In the genomic region with DNA sequence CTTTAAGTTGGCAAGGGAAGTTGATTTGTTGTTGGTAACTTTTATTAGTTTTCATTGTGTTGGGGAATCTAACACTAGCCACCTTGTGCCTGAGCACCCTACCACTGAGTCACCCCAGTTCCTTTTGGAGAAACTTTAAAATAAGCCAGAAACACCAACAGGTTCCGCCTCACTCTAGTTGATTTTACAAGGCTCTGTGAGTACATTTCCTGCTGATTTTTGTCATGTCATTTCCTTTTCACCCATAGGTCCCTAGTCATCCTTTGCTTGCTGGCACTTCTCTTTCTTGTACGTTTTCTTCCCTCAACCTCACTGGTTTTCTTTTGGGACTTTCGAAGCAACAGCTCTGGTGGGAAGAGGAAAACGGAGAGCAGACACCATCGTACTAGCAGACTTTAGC, we compare ENCODE assay signal across 8 mouse cellular contexts. TPM values are rescaled to one million over a fixed set of nuclear protein-coding genes. Genes with fewer than 3 reads are reported as not detected.
DNase-seq lines count a peak whose midpoint lies in the region; ATAC-seq and TF ChIP-seq lines count a peak whose summit lies in the region.

No protein-coding gene starts in this region.

- no peak for ATAC-seq in embryonic facial prominence, embryonic 15.5 days (ENCODE audit: insufficient number of reproducible peaks, low FRiP score, low TSS enrichment, low read depth)
- no peak for ATAC-seq in limb, embryonic 11.5 days (ENCODE audit: insufficient number of reproducible peaks, low FRiP score, low TSS enrichment, low read depth)
- no peak for ATAC-seq in neural tube, embryonic 13.5 days (ENCODE audit: low read depth)
- ATAC-seq in cerebellum, adult (ENCODE audit: insufficient number of reproducible peaks, low FRiP score, low TSS enrichment), result no peak

- 28% methylated on average over 5 of the region's 5 CpGs for WGBS in liver, adult 2 months
- WGBS in embryonic facial prominence, embryonic 15.5 days, result 48% methylated on average over 5 of the region's 5 CpGs
- WGBS in limb, embryonic 11.5 days, result 77% methylated on average over 5 of the region's 5 CpGs
- 55% methylated on average over 5 of the region's 5 CpGs for WGBS in neural tube, embryonic 13.5 days

- H3K27me3 ChIP-seq in liver, adult 2 months (ENCODE audit: control insufficient read depth, insufficient read depth, low read length), result no peaks in the 10 kb centered on the region
- no peaks in the 10 kb centered on the region for H3K27me3 ChIP-seq in embryonic facial prominence, embryonic 15.5 days
- H3K27me3 ChIP-seq in limb, embryonic 11.5 days (ENCODE audit: control insufficient read depth, insufficient read depth, low read length), result no peaks in the 10 kb centered on the region
- no peaks in the 10 kb centered on the region for H3K27me3 ChIP-seq in neural tube, embryonic 13.5 days

- no peak for TF ChIP-seq CTCF in liver, adult 2 months (IDR thresholded peaks at IDR 0.05; ENCODE audit: low read depth, low read length)

- no peak overlapping the region for H3K4me3 ChIP-seq in liver, adult 2 months (ENCODE audit: insufficient read depth, low read depth, low read length)
- H3K4me3 ChIP-seq in embryonic facial prominence, embryonic 15.5 days (replicated peaks), result peak overlapping the region; percentile 51
- peak overlapping the region; percentile 50; the same call in 1 of the 2 replicates for H3K4me3 ChIP-seq in limb, embryonic 11.5 days (ENCODE audit: low read depth, low read length)
- peak overlapping the region; percentile 53; the same call in 1 of the 2 replicates for H3K4me3 ChIP-seq in neural tube, embryonic 13.5 days

- H3K4me1 ChIP-seq in liver, adult 2 months (ENCODE audit: control insufficient read depth, insufficient read depth, low read length), result peaks cover 19% of the 10 kb centered on the region; the same call in 1 of the 2 replicates
- 0 out of 2 replicates have a peak, but pooled peaks cover 7% of the 10 kb centered on the region for H3K4me1 ChIP-seq in embryonic facial prominence, embryonic 15.5 days
- H3K4me1 ChIP-seq in limb, embryonic 11.5 days (ENCODE audit: control insufficient read depth, insufficient read depth, low read length), result no peaks in the 10 kb centered on the region
- peaks cover 33% of the 10 kb centered on the region for H3K4me1 ChIP-seq in neural tube, embryonic 13.5 days (replicated peaks)

- no peak for DNase-seq in liver, adult 2 months (ENCODE audit: extremely low read depth, low read depth, low spot score)
- no peak for DNase-seq in liver
- DNase-seq in limb, embryonic 11.5 days (ENCODE audit: low spot score), result no peak
- DNase-seq in cerebellum, postnatal 4 days (ENCODE audit: low spot score in 2 of 2), result no peak
- DNase-seq in retina, postnatal 1 day, result no peak

- H3K27ac ChIP-seq in liver, adult 2 months (replicated peaks; ENCODE audit: insufficient read depth, low read depth, low read length), result peak overlapping the region; percentile 19; the same call in 1 of the 2 replicates
- H3K27ac ChIP-seq in embryonic facial prominence, embryonic 15.5 days (replicated peaks), result no peak overlapping the region
- H3K27ac ChIP-seq in limb, embryonic 11.5 days (replicated peaks; ENCODE audit: low read depth, low read length), result no peak overlapping the region
- no peak overlapping the region for H3K27ac ChIP-seq in neural tube, embryonic 13.5 days (replicated peaks)

- H3K36me3 ChIP-seq in liver, adult 2 months (ENCODE audit: control insufficient read depth, insufficient read depth, low read length), result peaks cover 22% of the 10 kb centered on the region
- H3K36me3 ChIP-seq in embryonic facial prominence, embryonic 15.5 days, result no peaks in the 10 kb centered on the region
- H3K36me3 ChIP-seq in limb, embryonic 11.5 days (ENCODE audit: control insufficient read depth, insufficient read depth, low read length), result 0 out of 2 replicates have a peak, but pooled peaks cover 3% of the 10 kb centered on the region
- peaks cover 4% of the 10 kb centered on the region for H3K36me3 ChIP-seq in neural tube, embryonic 13.5 days

- TF ChIP-seq POLR2A in liver, adult 2 months (IDR thresholded peaks at IDR 0.05; ENCODE audit: extremely low read depth, insufficient read depth, low read length), result no peak

- H3K9ac ChIP-seq in liver, adult 2 months (ENCODE audit: low read depth, low read length), result no peak overlapping the region
- H3K9ac ChIP-seq in embryonic facial prominence, embryonic 15.5 days, result no peak overlapping the region
- no peak overlapping the region for H3K9ac ChIP-seq in limb, embryonic 11.5 days (ENCODE audit: low read length)
- no peak overlapping the region for H3K9ac ChIP-seq in neural tube, embryonic 13.5 days

- H3K79me2 ChIP-seq in liver, adult 2 months (ENCODE audit: control insufficient read depth, insufficient read depth, low read length), result peaks cover 11% of the 10 kb centered on the region; the same call in 1 of the 2 replicates

- no peaks in the 10 kb centered on the region for H3K9me3 ChIP-seq in embryonic facial prominence, embryonic 15.5 days (replicated peaks)
- no peaks in the 10 kb centered on the region for H3K9me3 ChIP-seq in limb, embryonic 11.5 days (ENCODE audit: control insufficient read depth, low read length)
- no peaks in the 10 kb centered on the region for H3K9me3 ChIP-seq in neural tube, embryonic 13.5 days

- peak overlapping the region; percentile 53 for H3K4me2 ChIP-seq in embryonic facial prominence, embryonic 15.5 days (replicated peaks)
- H3K4me2 ChIP-seq in limb, embryonic 11.5 days (ENCODE audit: low read depth, severe bottlenecking), result peak overlapping the region; percentile 58; the same call in 1 of the 2 replicates
- H3K4me2 ChIP-seq in neural tube, embryonic 13.5 days, result peak overlapping the region; percentile 70

RNA-seq across cellular contexts. Expression of a gene that starts 2.5 kb away (rescaled TPM):
- total RNA-seq in liver, adult 2 months (2014; rRNA removed), result 472 and 496 TPM in 2 replicates
- polyA plus RNA-seq in liver, adult 2 months (2012; rRNA removed), result 134 and 154 TPM in 2 replicates
- polyA plus RNA-seq in embryonic facial prominence, embryonic 15.5 days (2015; fragmentation: Nextera tagmentation; extraction: Ambion mirVana), result 281 and 326 TPM in 2 replicates
- polyA plus RNA-seq in limb, embryonic 11.5 days (2014; fragmentation: Nextera tagmentation; extraction: Ambion mirVana), result 418 and 465 TPM in 2 replicates
- 265 and 289 TPM in 2 replicates for polyA plus RNA-seq in neural tube, embryonic 13.5 days (2015; fragmentation: Nextera tagmentation; extraction: Ambion mirVana)

RNA-seq across cellular contexts. Expression of a gene that starts 31.6 kb away (rescaled TPM):
- total RNA-seq in liver, adult 2 months (2014; rRNA removed), result 0.83 and 1.3 TPM in 2 replicates
- 0.29 and 0.40 TPM in 2 replicates for polyA plus RNA-seq in liver, adult 2 months (2012; rRNA removed)
- 9.2 and 9.5 TPM in 2 replicates for polyA plus RNA-seq in embryonic facial prominence, embryonic 15.5 days (2015; fragmentation: Nextera tagmentation; extraction: Ambion mirVana)
- 8.2 and 10.8 TPM in 2 replicates for polyA plus RNA-seq in limb, embryonic 11.5 days (2014; fragmentation: Nextera tagmentation; extraction: Ambion mirVana)
- 19.8 and 20.4 TPM in 2 replicates for polyA plus RNA-seq in neural tube, embryonic 13.5 days (2015; fragmentation: Nextera tagmentation; extraction: Ambion mirVana)

RNA-seq across cellular contexts. Expression of a gene that starts 46.4 kb away (rescaled TPM):
- total RNA-seq in liver, adult 2 months (2014; rRNA removed), result 1.9 and 2.4 TPM in 2 replicates
- polyA plus RNA-seq in liver, adult 2 months (2012; rRNA removed), result 0.19 and 0.71 TPM in 2 replicates
- polyA plus RNA-seq in embryonic facial prominence, embryonic 15.5 days (2015; fragmentation: Nextera tagmentation; extraction: Ambion mirVana), result 1.00 and 1.3 TPM in 2 replicates
- polyA plus RNA-seq in limb, embryonic 11.5 days (2014; fragmentation: Nextera tagmentation; extraction: Ambion mirVana), result 0.14 and 0.19 TPM in 2 replicates
- 0.21 and 0.40 TPM in 2 replicates for polyA plus RNA-seq in neural tube, embryonic 13.5 days (2015; fragmentation: Nextera tagmentation; extraction: Ambion mirVana)
